Comparison of ENCODE assay signal across 9 mouse cellular contexts in the genomic region with DNA sequence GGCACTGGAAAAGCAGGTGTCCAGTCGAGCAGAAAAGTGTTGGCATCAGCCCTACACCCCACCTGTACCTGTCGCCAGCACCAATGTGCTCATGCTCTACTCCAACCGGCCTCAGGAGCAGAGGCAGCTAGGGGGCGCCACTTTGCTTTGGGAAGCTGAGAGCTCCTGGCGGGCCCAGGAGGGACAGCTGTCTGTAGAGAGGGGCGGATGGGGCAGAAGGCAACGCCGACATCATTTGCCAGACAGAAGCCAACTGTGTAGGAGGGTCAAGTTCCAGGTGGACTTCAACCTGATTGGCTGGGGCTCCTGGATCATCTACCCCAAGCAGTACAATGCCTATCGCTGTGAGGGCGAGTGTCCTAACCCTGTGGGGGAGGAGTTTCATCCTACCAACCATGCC. TPM values are rescaled to one million over a fixed set of nuclear protein-coding genes. Genes with fewer than 3 reads are reported as not detected.
DNase-seq lines count a peak whose midpoint lies in the region; ATAC-seq lines count a peak whose summit lies in the region.
"Had no signal": no experiment of that assay in that cellular context is flagged by ENCODE, and none has a peak within 500 bp of the region (broad histone marks: within the 10 kb centered on the region; RNA-seq: fewer than 3 reads in every experiment).

No protein-coding gene starts in this region.

- peaks cover 70% of the 10 kb centered on the region for H3K4me1 ChIP-seq in liver, embryonic 13.5 days (replicated peaks)

- no peak overlapping the region for H3K4me3 ChIP-seq in liver, embryonic 13.5 days (replicated peaks)

- H3K36me3 ChIP-seq in liver, embryonic 13.5 days = no peaks in the 10 kb centered on the region

- H3K9ac ChIP-seq in liver, embryonic 13.5 days = no peak overlapping the region

- peak; percentile 62 for DNase-seq in adrenal gland, postnatal 10 days
- no peak for DNase-seq in adrenal gland, adult 2 months
- DNase-seq in ovary, postnatal 36 days (ENCODE audit: low spot score) = peak; percentile 30
- DNase-seq in ovary, postnatal 14 days (ENCODE audit: low spot score) = no peak
- DNase-seq in liver, embryonic 13.5 days = no peak
- DNase-seq in testis, postnatal 14 days (ENCODE audit: low spot score) = peak; percentile 76
- no peak for DNase-seq in ovary, postnatal 10 days (ENCODE audit: low spot score)
- no peak for DNase-seq in heart, postnatal 25 days (ENCODE audit: low spot score)

- 51% methylated on average over 10 of the region's 10 CpGs for WGBS in liver, embryonic 13.5 days (ENCODE audit: insufficient replicate concordance)

- H3K9me3 ChIP-seq in liver, embryonic 13.5 days (replicated peaks) = no peaks in the 10 kb centered on the region

- H3K4me2 ChIP-seq in liver, embryonic 13.5 days = no peak overlapping the region

- H3K27ac ChIP-seq in liver, embryonic 13.5 days = no peak overlapping the region

- peak; percentile 11; the same call in 1 of the 2 replicates for ATAC-seq in liver, embryonic 13.5 days (ENCODE audit: low read depth)

- intact Hi-C loops in heart, postnatal 25 days (cut with DNase I) = no loop called here

- peaks cover 31% of the 10 kb centered on the region for H3K27me3 ChIP-seq in liver, embryonic 13.5 days

RNA-seq across cellular contexts. Expression of a gene that starts 5.5 kb away (rescaled TPM):
- under 1 TPM in 1 of 2 experiments, not detected in 1; 0.36 TPM for total RNA-seq in adrenal gland, postnatal 10 days (2021)
- not detected for total RNA-seq in adrenal gland, adult 2 months (2021)
- polyA plus RNA-seq in adrenal gland, adult 2 months (2012; rRNA removed) = 0.04 TPM in 1 of 2 replicates, not detected in the other
- polyA plus RNA-seq in liver, embryonic 13.5 days (2015; fragmentation: Nextera tagmentation; extraction: Ambion mirVana) = 0.46 and 0.50 TPM in 2 replicates
- total RNA-seq in heart, postnatal 25 days (2021) = under 1 TPM in 1 of 2 experiments, not detected in 1; 0.10 TPM
- total RNA-seq: hematopoietic stem cell, adult 5-6 weeks had no signal

RNA-seq across cellular contexts. Expression of a gene that starts 29.2 kb away (rescaled TPM):
- total RNA-seq in adrenal gland, postnatal 10 days (2021) = 100 to 1,000 TPM; 116 to 127 TPM
- total RNA-seq in adrenal gland, adult 2 months (2021) = 10 to 100 TPM; 94.9 to 96.2 TPM
- polyA plus RNA-seq in adrenal gland, adult 2 months (2012; rRNA removed) = 68.1 and 88.7 TPM in 2 replicates
- 47.4 and 50.8 TPM in 2 replicates for polyA plus RNA-seq in liver, embryonic 13.5 days (2015; fragmentation: Nextera tagmentation; extraction: Ambion mirVana)
- 10 to 100 TPM; 71.4 to 75.2 TPM for total RNA-seq in heart, postnatal 25 days (2021)

RNA-seq across cellular contexts. Expression of a gene that starts 40.0 kb away (rescaled TPM):
- 10 to 100 TPM; 53.0 to 66.0 TPM for total RNA-seq in adrenal gland, postnatal 10 days (2021)
- 10 to 100 TPM; 18.5 to 26.6 TPM for total RNA-seq in adrenal gland, adult 2 months (2021)
- polyA plus RNA-seq in adrenal gland, adult 2 months (2012; rRNA removed) = 17.7 and 22.8 TPM in 2 replicates
- 6.1 and 7.7 TPM in 2 replicates for polyA plus RNA-seq in liver, embryonic 13.5 days (2015; fragmentation: Nextera tagmentation; extraction: Ambion mirVana)
- total RNA-seq in heart, postnatal 25 days (2021) = 10 to 100 TPM; 16.1 to 21.9 TPM

RNA-seq across cellular contexts. Expression of a gene that starts 52.3 kb away (rescaled TPM):
- 10 to 100 TPM; 10.8 to 13.6 TPM for total RNA-seq in adrenal gland, postnatal 10 days (2021)
- total RNA-seq in adrenal gland, adult 2 months (2021) = 10 to 100 TPM; 15.9 to 17.8 TPM
- 17.5 and 21.7 TPM in 2 replicates for polyA plus RNA-seq in adrenal gland, adult 2 months (2012; rRNA removed)
- polyA plus RNA-seq in liver, embryonic 13.5 days (2015; fragmentation: Nextera tagmentation; extraction: Ambion mirVana) = 7.8 and 8.1 TPM in 2 replicates
- 10 to 100 TPM; 30.1 to 31.3 TPM for total RNA-seq in heart, postnatal 25 days (2021)

Comparison
In these comparisons a context has a peak if more than half of its experiments do, and no peak if none do; other contexts are left out.
1. DNase-seq: peak in adrenal gland, postnatal 10 days (single experiment), ovary, postnatal 36 days (single experiment) and testis, postnatal 14 days (single experiment); none in adrenal gland, adult 2 months (single experiment), ovary, postnatal 14 days (single experiment), liver, embryonic 13.5 days (single experiment), ovary, postnatal 10 days (single experiment) and heart, postnatal 25 days (single experiment).